Mouse (Mus musculus) hindbrain, embryonic 11.5 days (tissue): ENCODE measurements around the gene Hsd11b1. TPM values are rescaled to one million over a fixed set of nuclear protein-coding genes. Genes with fewer than 3 reads are reported as not detected.

ENCODE experiments used
- ATAC-seq: fragments of 200-750 bp; cut with Nextera tagmentation; 2 replicates; pipeline ENCODE4 v1.8.0; 2017; ENCODE audit warnings: mild to moderate bottlenecking, moderate TSS enrichment, moderate library complexity; ENCODE audit not compliant: low FRiP score
- DNase-seq: peaks from one replicate; pipeline ENCODE4 v3.0.0-alpha.2; 2015; ENCODE audit warnings: low spot score
- H3K27ac ChIP-seq: fragments of 300-500 bp; sonication (generic); 2 replicates; pipeline ENCODE4 v1.5.1; 2014; ENCODE audit warnings: mild to moderate bottlenecking, low read depth, low read length
- H3K27me3 ChIP-seq: fragments of 300-500 bp; sonication (generic); 2 replicates; pipeline ENCODE4 v1.6.1; 2014; ENCODE audit warnings: mild to moderate bottlenecking, low read length, moderate library complexity, mixed read lengths; ENCODE audit not compliant: control insufficient read depth, insufficient read depth
- H3K36me3 ChIP-seq: fragments of 300-500 bp; sonication (generic); 2 replicates; pipeline ENCODE4 v1.6.1; 2014; ENCODE audit warnings: mild to moderate bottlenecking, low read length, moderate library complexity, mixed read lengths; ENCODE audit not compliant: control insufficient read depth, insufficient read depth
- H3K4me1 ChIP-seq: fragments of 300-500 bp; sonication (generic); replicated peaks from 2 replicates; pipeline ENCODE4 v1.6.1; 2014; ENCODE audit warnings: low read length, mixed read lengths; ENCODE audit not compliant: control insufficient read depth, insufficient read depth
- H3K4me2 ChIP-seq: fragments of 300-500 bp; sonication (generic); replicated peaks from 2 replicates; pipeline ENCODE4 v1.6.1; 2014; ENCODE audit warnings: mild to moderate bottlenecking, low read depth, low read length
- H3K4me3 ChIP-seq: fragments of 300-500 bp; sonication (generic); 2 replicates; pipeline ENCODE4 v1.5.1; 2014; ENCODE audit warnings: low read depth, low read length
- H3K9ac ChIP-seq: fragments of 300-500 bp; sonication (generic); 2 replicates; pipeline ENCODE4 v1.6.1; 2014; ENCODE audit warnings: low read depth, low read length
- H3K9me3 ChIP-seq: fragments of 300-500 bp; sonication (generic); 2 replicates; pipeline ENCODE4 v1.6.1; 2016; ENCODE audit warnings: low read length; ENCODE audit not compliant: control insufficient read depth
- WGBS: fragments of 180-500 bp; shearing (Covaris S2); extraction: QIAGEN DNeasy Blood & Tissue Kit; methylation state at CpG from one replicate; pipeline ENCODE4 v1.1.7; 2014; 5-methylcytosine and 5-hydroxymethylcytosine counted together
- polyA plus RNA-seq: library from polyadenylated mRNA; unstranded; fragments of >200 nt; fragmentation: Nextera tagmentation; extraction: Ambion mirVana; gene quantifications from 2 replicates; pipeline ENCODE4 v1.2.1, GENCODE M21; 2014

Hsd11b1 gene
- polyA plus RNA-seq, 1 experiment from 2014 or later = not detected

- no peaks in the 10 kb centered on the region for H3K9me3 ChIP-seq
- H3K4me1 ChIP-seq = no peaks in the 10 kb centered on the region
- ATAC-seq (no peak), DNase-seq (no peak)
- no peak overlapping the region for H3K4me2 ChIP-seq
- no peak overlapping the region for H3K27ac ChIP-seq
- H3K27me3 ChIP-seq = no peaks in the 10 kb centered on the region
- no peak overlapping the region for H3K4me3 ChIP-seq
- H3K36me3 ChIP-seq = no peaks in the 10 kb centered on the region
- WGBS = 77% methylated on average over 6 of the region's 6 CpGs
- H3K9ac ChIP-seq = no peak overlapping the region
These were observed 37.6 kb upstream of the Hsd11b1 start for GRCm38 (mm10) chr1:193301216-193302092.

GRCm38 (mm10) chr1:193299995-193300394 is 36.1 kb upstream of the Hsd11b1 start:
- Histone ChIP-seq H3K27ac (no peak overlapping the region), H3K4me1 (no peaks in the 10 kb centered on the region), H3K9ac (no peak overlapping the region), H3K27me3 (no peaks in the 10 kb centered on the region), H3K4me2 (no peak overlapping the region), H3K9me3 (no peaks in the 10 kb centered on the region), H3K36me3 (no peaks in the 10 kb centered on the region), H3K4me3 (no peak overlapping the region)
- DNase-seq (no peak), ATAC-seq (no peak)
- WGBS = 56% methylated on average over 1 of the region's 1 CpGs

GRCm38 (mm10) chr1:193298141-193298765 is 34.4 kb upstream of the Hsd11b1 start:
- WGBS = 89% methylated on average over 3 of the region's 3 CpGs
- Histone ChIP-seq H3K4me1 (no peaks in the 10 kb centered on the region), H3K4me2 (no peak overlapping the region), H3K27me3 (no peaks in the 10 kb centered on the region), H3K4me3 (no peak overlapping the region), H3K9me3 (no peaks in the 10 kb centered on the region), H3K36me3 (no peaks in the 10 kb centered on the region), H3K9ac (no peak overlapping the region), H3K27ac (no peak overlapping the region)
- DNase-seq (no peak), ATAC-seq (no peak)

- H3K4me1 ChIP-seq = no peaks in the 10 kb centered on the region
- no peak for DNase-seq
- H3K4me3 ChIP-seq = no peak overlapping the region
- H3K36me3 ChIP-seq = no peaks in the 10 kb centered on the region
- H3K27ac ChIP-seq = no peak overlapping the region
- no peaks in the 10 kb centered on the region for H3K9me3 ChIP-seq
- ATAC-seq = no peak
- WGBS = 89% methylated on average over 5 of the region's 5 CpGs
- H3K4me2 ChIP-seq = no peak overlapping the region
- H3K27me3 ChIP-seq = no peaks in the 10 kb centered on the region
- no peak overlapping the region for H3K9ac ChIP-seq
These were observed 32.0 kb upstream of the Hsd11b1 start for GRCm38 (mm10) chr1:193295920-193296319.

GRCm38 (mm10) chr1:193293926-193294325 is 30.1 kb upstream of the Hsd11b1 start:
- DNase-seq (no peak), ATAC-seq (no peak)
- Histone ChIP-seq H3K4me3 (no peak overlapping the region), H3K9ac (no peak overlapping the region), H3K36me3 (no peaks in the 10 kb centered on the region), H3K4me1 (no peaks in the 10 kb centered on the region), H3K27ac (no peak overlapping the region), H3K9me3 (no peaks in the 10 kb centered on the region), H3K4me2 (no peak overlapping the region), H3K27me3 (no peaks in the 10 kb centered on the region)
- WGBS = 67% methylated on average over 3 of the region's 3 CpGs

GRCm38 (mm10) chr1:193293039-193293438 is 29.2 kb upstream of the Hsd11b1 start:
- Histone ChIP-seq H3K4me1 (no peaks in the 10 kb centered on the region), H3K4me2 (no peak overlapping the region), H3K36me3 (no peaks in the 10 kb centered on the region), H3K27me3 (no peaks in the 10 kb centered on the region), H3K9ac (no peak overlapping the region), H3K27ac (no peak overlapping the region), H3K9me3 (no peaks in the 10 kb centered on the region), H3K4me3 (no peak overlapping the region)
- no peak for ATAC-seq
- WGBS = 64% methylated on average over 2 of the region's 2 CpGs
- no peak for DNase-seq

- Histone ChIP-seq H3K4me3 (no peak overlapping the region), H3K4me1 (no peaks in the 10 kb centered on the region), H3K4me2 (no peak overlapping the region), H3K27ac (no peak overlapping the region), H3K36me3 (no peaks in the 10 kb centered on the region), H3K27me3 (no peaks in the 10 kb centered on the region), H3K9me3 (no peaks in the 10 kb centered on the region), H3K9ac (no peak overlapping the region)
- DNase-seq (no peak), ATAC-seq (no peak)
These were observed 26.8 kb upstream of the Hsd11b1 start for GRCm38 (mm10) chr1:193290686-193291085.

GRCm38 (mm10) chr1:193289914-193290313 is 26.0 kb upstream of the Hsd11b1 start:
- Histone ChIP-seq H3K9ac (no peak overlapping the region), H3K36me3 (no peaks in the 10 kb centered on the region), H3K4me2 (no peak overlapping the region), H3K9me3 (no peaks in the 10 kb centered on the region), H3K4me1 (no peaks in the 10 kb centered on the region), H3K27me3 (no peaks in the 10 kb centered on the region), H3K4me3 (no peak overlapping the region), H3K27ac (no peak overlapping the region)
- WGBS = 90% methylated on average over 5 of the region's 5 CpGs
- ATAC-seq (no peak), DNase-seq (no peak)

- H3K9ac ChIP-seq = no peak overlapping the region
- DNase-seq (no peak), ATAC-seq (no peak)
- no peaks in the 10 kb centered on the region for H3K4me1 ChIP-seq
- H3K9me3 ChIP-seq = no peaks in the 10 kb centered on the region
- no peak overlapping the region for H3K4me3 ChIP-seq
- 90% methylated on average over 3 of the region's 3 CpGs for WGBS
- H3K27ac ChIP-seq = no peak overlapping the region
- H3K27me3 ChIP-seq = no peaks in the 10 kb centered on the region
- H3K36me3 ChIP-seq = no peaks in the 10 kb centered on the region
- H3K4me2 ChIP-seq = no peak overlapping the region
These were observed 25.2 kb upstream of the Hsd11b1 start for GRCm38 (mm10) chr1:193289076-193289475.
